Mouse (Mus musculus): ENCODE measurements at regions not wholly inside any gene's neighbourhood (a gene's known extent, or its start where the extent isn't known, plus 50 kb on each side); places are given as distances from the start of the nearest gene placed in this dataset.

DNA sequence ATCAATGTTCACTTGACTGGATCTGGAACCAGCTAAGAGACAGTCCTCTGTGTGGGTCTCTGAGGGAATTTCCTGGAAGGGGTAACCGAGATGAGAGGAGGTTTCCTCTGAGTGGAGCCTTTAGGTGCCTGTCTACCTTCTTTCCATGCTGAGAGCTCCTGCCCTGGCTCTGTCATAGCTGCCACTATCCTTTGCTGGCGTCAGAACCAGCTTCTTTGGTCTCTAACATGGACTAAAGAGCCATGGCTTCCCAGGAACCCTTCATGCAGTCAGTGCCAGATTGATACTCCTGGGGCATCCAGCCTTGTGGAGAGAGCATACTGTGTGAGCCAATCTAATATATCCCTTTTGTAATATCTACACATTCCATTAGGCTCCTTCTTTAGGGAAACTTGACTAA lies 209.9 kb upstream of the Gm5148 start:
- H3K27me3 ChIP-seq (ENCODE audit: control insufficient read depth in 1 of 2, insufficient read depth in 2 of 2, low read length in 2 of 2), result no peaks in the 10 kb centered on the region
- no peak overlapping the region for H3K27ac ChIP-seq (ENCODE audit: control insufficient read depth, low read depth, low read length)
- TF ChIP-seq HCFC1 (IDR thresholded peaks at IDR 0.05; ENCODE audit: low read depth, low read length) (no peak), NRF1 (IDR thresholded peaks at IDR 0.05; ENCODE audit: insufficient read depth, low read depth, low read length, poor library complexity, severe bottlenecking) (no peak), JUND (IDR thresholded peaks at IDR 0.05; ENCODE audit: low read depth, low read length) (no peak), TCF12 (IDR thresholded peaks at IDR 0.05; ENCODE audit: low read depth, low read length) (no peak), E2F4 (IDR thresholded peaks at IDR 0.05; ENCODE audit: borderline replicate concordance, low read depth, low read length) (no peak), CHD1 (IDR thresholded peaks at IDR 0.05; ENCODE audit: low read depth, low read length) (no peak), MYC (IDR thresholded peaks at IDR 0.05; ENCODE audit: low read depth, low read length) (no peak), BHLHE40 (IDR thresholded peaks at IDR 0.05; ENCODE audit: borderline replicate concordance, low read depth, low read length) (no peak), MYB (IDR thresholded peaks at IDR 0.05; ENCODE audit: low read depth, low read length) (no peak), UBTF (IDR thresholded peaks at IDR 0.05; ENCODE audit: borderline replicate concordance, insufficient read depth, low read depth, low read length) (no peak), POLR2A (IDR thresholded peaks at IDR 0.05; ENCODE audit: control insufficient read depth in 1 of 2, insufficient read depth in 1 of 2, low read depth in 1 of 2, low read length in 2 of 2, poor library complexity in 1 of 2) (no peak), GABPA (IDR thresholded peaks at IDR 0.05; ENCODE audit: low read depth, low read length) (no peak), ZMIZ1 (IDR thresholded peaks at IDR 0.05; ENCODE audit: low read depth, low read length) (no peak), TBP (IDR thresholded peaks at IDR 0.05; ENCODE audit: low read depth, low read length) (no peak), ZC3H11A (IDR thresholded peaks at IDR 0.05; ENCODE audit: low read depth, low read length) (no peak)
- no peaks in the 10 kb centered on the region for H3K9me3 ChIP-seq (replicated peaks; ENCODE audit: insufficient read depth, low read length)
- no peak overlapping the region for H3K9ac ChIP-seq (ENCODE audit: control insufficient read depth, low read depth, low read length, poor library complexity, severe bottlenecking)
- H3K4me1 ChIP-seq (ENCODE audit: control insufficient read depth in 1 of 2, insufficient read depth in 2 of 2, low read length in 2 of 2), result no peaks in the 10 kb centered on the region
- H3K4me3 ChIP-seq (ENCODE audit: control insufficient read depth in 1 of 2, insufficient read depth in 1 of 2, low read depth in 2 of 2, low read length in 2 of 2), result no peak overlapping the region
- no peaks in the 10 kb centered on the region for H3K79me2 ChIP-seq (ENCODE audit: control insufficient read depth, insufficient read depth, low read length, poor library complexity)
- no peak for DNase-seq (ENCODE audit: low read depth, low spot score)
- H3K36me3 ChIP-seq (ENCODE audit: control insufficient read depth in 1 of 2, insufficient read depth in 2 of 2, low read length in 2 of 2), result no peaks in the 10 kb centered on the region; a peak in 1 of 4 replicates

- H3K36me3 ChIP-seq (ENCODE audit: control insufficient read depth in 1 of 2, insufficient read depth in 2 of 2, low read length in 2 of 2), result no peaks in the 10 kb centered on the region
- H3K27me3 ChIP-seq (ENCODE audit: control insufficient read depth in 1 of 2, insufficient read depth in 2 of 2, low read length in 2 of 2), result no peaks in the 10 kb centered on the region; a peak in 1 of 4 replicates
- H3K9ac ChIP-seq (ENCODE audit: control insufficient read depth, low read depth, low read length, poor library complexity, severe bottlenecking), result no peak overlapping the region
- no peak overlapping the region for H3K4me3 ChIP-seq (ENCODE audit: control insufficient read depth in 1 of 2, insufficient read depth in 1 of 2, low read depth in 2 of 2, low read length in 2 of 2)
- no peak for TF ChIP-seq GATA1 (IDR thresholded peaks at IDR 0.05; ENCODE audit: low read depth, low read length)
- TF ChIP-seq CHD2 (IDR thresholded peaks at IDR 0.05; ENCODE audit: low read length), result no peak
- no peaks in the 10 kb centered on the region for H3K4me1 ChIP-seq (ENCODE audit: control insufficient read depth in 1 of 2, insufficient read depth in 2 of 2, low read length in 2 of 2)
- no peak overlapping the region for H3K27ac ChIP-seq (ENCODE audit: control insufficient read depth, low read depth, low read length)
- no peak for DNase-seq (ENCODE audit: low read depth, low spot score)
- H3K9me3 ChIP-seq (replicated peaks; ENCODE audit: insufficient read depth, low read length), result no peaks in the 10 kb centered on the region
- no peaks in the 10 kb centered on the region for H3K79me2 ChIP-seq (ENCODE audit: control insufficient read depth, insufficient read depth, low read length, poor library complexity)
Measured at GRCm38 (mm10) chr3:37928731-37929130, 204.4 kb upstream of the Gm5148 start.
